Mouse (Mus musculus) heart, embryonic 12.5 days (tissue): Measurements from ENCODE around the gene Ppp6r3. TPM values are rescaled to one million over a fixed set of nuclear protein-coding genes. Genes with fewer than 3 reads are reported as not detected.
A peak's percentile ranks its signal among the peaks of the same experiment; 100 is the strongest.

Experiments used
- ATAC-seq: fragments of 200-750 bp; cut with Nextera tagmentation; 2 replicates; pipeline ENCODE4 v1.8.0; 2017; ENCODE audit warnings: moderate TSS enrichment, moderate library complexity; ENCODE audit not compliant: insufficient number of reproducible peaks, low FRiP score
- H3K27ac ChIP-seq: fragments of 300-500 bp; sonication (generic); 2 replicates; pipeline ENCODE4 v1.5.1; 2016; ENCODE audit warnings: mild to moderate bottlenecking, moderate library complexity; ENCODE audit not compliant: poor library complexity, severe bottlenecking
- H3K27me3 ChIP-seq: fragments of 300-500 bp; sonication (generic); replicated peaks from 2 replicates; pipeline ENCODE4 v1.6.1; 2016; ENCODE audit warnings: mild to moderate bottlenecking, moderate library complexity
- H3K36me3 ChIP-seq: fragments of 300-500 bp; sonication (generic); 2 replicates; pipeline ENCODE4 v1.6.1; 2016; ENCODE audit warnings: mild to moderate bottlenecking, moderate library complexity
- H3K4me1 ChIP-seq: fragments of 300-500 bp; sonication (generic); replicated peaks from 2 replicates; pipeline ENCODE4 v1.6.1; 2016; ENCODE audit warnings: mild to moderate bottlenecking
- H3K4me2 ChIP-seq: fragments of 300-500 bp; sonication (generic); 2 replicates; pipeline ENCODE4 v1.6.1; 2016; ENCODE audit warnings: mild to moderate bottlenecking, moderate library complexity
- H3K4me3 ChIP-seq: fragments of 300-500 bp; sonication (generic); 2 replicates; pipeline ENCODE4 v1.5.1; 2016; ENCODE audit warnings: mild to moderate bottlenecking
- H3K9ac ChIP-seq: fragments of 300-500 bp; sonication (generic); 2 replicates; pipeline ENCODE4 v1.6.1; 2016; ENCODE audit warnings: mild to moderate bottlenecking, moderate library complexity
- H3K9me3 ChIP-seq: fragments of 300-500 bp; sonication (generic); replicated peaks from 2 replicates; pipeline ENCODE4 v1.6.1; 2016; ENCODE audit warnings: mild to moderate bottlenecking, moderate library complexity
- WGBS: fragments of 180-500 bp; shearing (Covaris S2); methylation state at CpG from one replicate; pipeline ENCODE4 v1.1.7; 2016; 5-methylcytosine and 5-hydroxymethylcytosine counted together
- polyA plus RNA-seq: library from polyadenylated mRNA; unstranded; fragments of >200 nt; fragmentation: Nextera tagmentation; extraction: Ambion mirVana; gene quantifications from 2 replicates; pipeline ENCODE4 v1.2.1, GENCODE M21; 2016

The Ppp6r3 gene
- polyA plus RNA-seq, 1 experiment from 2014 or later, result 59.5 TPM

DNA sequence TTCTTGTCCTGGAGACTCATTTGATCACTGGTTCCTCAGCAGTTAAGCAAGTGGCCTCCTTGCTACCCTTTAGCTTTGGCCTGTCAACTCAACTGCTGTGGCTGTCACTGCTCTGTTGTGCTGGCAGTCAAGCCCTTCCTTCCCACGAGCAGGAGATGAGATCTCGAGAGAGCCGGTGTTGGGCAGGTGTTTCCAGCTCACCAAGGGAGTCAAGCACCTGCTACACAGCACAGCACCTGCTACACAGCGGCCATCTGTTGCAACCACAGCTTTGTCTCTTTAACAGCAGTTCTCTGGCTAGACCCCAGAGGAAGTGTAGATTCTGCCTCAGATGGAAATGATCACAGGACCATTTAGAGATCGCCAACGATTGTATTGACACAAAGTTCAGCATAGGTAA, 123.9 kb downstream of the Ppp6r3 start:
- no peak for ATAC-seq
- no peak overlapping the region for H3K4me3 ChIP-seq
- 53% methylated on average over 6 of the region's 6 CpGs for WGBS
- H3K27ac ChIP-seq, result no peak overlapping the region
- H3K9me3 ChIP-seq, result peaks cover 5% of the 10 kb centered on the region; the same call in 1 of the 2 replicates
- H3K4me1 ChIP-seq, result peaks cover 10% of the 10 kb centered on the region
- H3K4me2 ChIP-seq, result no peak overlapping the region
- H3K36me3 ChIP-seq, result peaks cover 30% of the 10 kb centered on the region
- H3K27me3 ChIP-seq, result no peaks in the 10 kb centered on the region
- H3K9ac ChIP-seq, result no peak overlapping the region

GRCm38 (mm10) chr19:3451170-3451569, 124.4 kb downstream of the Ppp6r3 start:
- no peak overlapping the region for H3K27ac ChIP-seq

DNA sequence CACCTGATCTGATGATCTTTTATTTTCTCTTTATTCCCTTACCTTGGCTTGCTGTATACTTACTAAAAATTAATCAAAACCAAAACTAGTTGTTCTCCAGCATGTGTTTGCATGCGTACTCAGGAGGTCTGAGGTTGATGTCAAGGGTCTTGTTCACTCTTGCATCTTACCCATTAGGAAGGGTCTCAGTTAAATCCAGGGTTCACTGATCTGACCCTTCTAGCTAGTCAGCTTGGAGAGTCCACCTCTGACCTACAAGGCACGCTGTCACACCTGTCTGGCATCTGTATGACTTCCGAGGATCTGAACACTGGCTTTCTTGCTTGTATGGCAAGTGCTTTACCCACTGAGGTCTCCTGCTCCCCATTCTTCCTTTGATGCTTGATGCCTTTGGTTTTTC, 124.8 kb downstream of the Ppp6r3 start:
- Histone ChIP-seq H3K9me3 (peaks cover 5% of the 10 kb centered on the region; the same call in 1 of the 2 replicates), H3K27me3 (no peaks in the 10 kb centered on the region), H3K4me3 (no peak overlapping the region), H3K27ac (no peak overlapping the region), H3K4me1 (peaks cover 10% of the 10 kb centered on the region), H3K9ac (no peak overlapping the region), H3K4me2 (no peak overlapping the region), H3K36me3 (peaks cover 25% of the 10 kb centered on the region)
- ATAC-seq, result no peak
- WGBS, result 92% methylated on average over 3 of the region's 3 CpGs

More at GRCm38 (mm10) chr19:3451170-3451569, 124.4 kb downstream of the Ppp6r3 start:
- no peak for ATAC-seq
- Histone ChIP-seq H3K9me3 (peaks cover 5% of the 10 kb centered on the region; the same call in 1 of the 2 replicates), H3K27me3 (no peaks in the 10 kb centered on the region), H3K4me3 (no peak overlapping the region), H3K4me1 (peaks cover 10% of the 10 kb centered on the region), H3K36me3 (peaks cover 29% of the 10 kb centered on the region), H3K9ac (no peak overlapping the region), H3K4me2 (no peak overlapping the region)
- 29% methylated on average over 6 of the region's 6 CpGs for WGBS

GRCm38 (mm10) chr19:3449248-3449647, 126.3 kb downstream of the Ppp6r3 start:
- Histone ChIP-seq H3K27me3 (no peaks in the 10 kb centered on the region), H3K9me3 (peaks cover 5% of the 10 kb centered on the region; the same call in 1 of the 2 replicates), H3K4me1 (peaks cover 10% of the 10 kb centered on the region), H3K36me3 (peaks cover 10% of the 10 kb centered on the region; the same call in 1 of the 2 replicates), H3K4me2 (no peak overlapping the region), H3K4me3 (no peak overlapping the region), H3K27ac (no peak overlapping the region), H3K9ac (no peak overlapping the region)
- ATAC-seq, result 0 out of 2 replicates have a peak, but pooled peaks have one; percentile 37
- 58% methylated on average over 3 of the region's 3 CpGs for WGBS

DNA sequence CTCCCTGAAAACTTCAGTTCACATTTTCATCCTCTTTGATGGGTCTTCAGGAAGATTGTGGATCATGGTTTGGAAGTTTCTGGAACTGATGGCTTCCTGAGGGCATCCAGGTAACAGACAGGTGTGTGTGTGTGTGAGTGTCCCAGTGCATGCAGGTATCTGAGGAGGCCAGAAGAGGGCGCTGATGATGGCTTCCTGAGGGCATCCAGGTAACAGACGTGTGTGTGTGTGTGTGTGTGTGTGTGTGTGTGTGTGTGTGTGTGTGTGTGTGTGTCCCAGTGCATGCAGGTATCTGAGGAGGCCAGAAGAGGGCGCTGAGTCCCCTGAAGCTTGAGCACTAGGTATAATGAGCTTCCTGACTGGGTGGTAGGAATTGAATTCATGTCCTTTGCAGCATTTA, 128.2 kb downstream of the Ppp6r3 start:
- Histone ChIP-seq H3K36me3 (no peaks in the 10 kb centered on the region), H3K9me3 (peaks cover 5% of the 10 kb centered on the region; the same call in 1 of the 2 replicates), H3K9ac (no peak overlapping the region), H3K4me1 (peaks cover 10% of the 10 kb centered on the region), H3K27ac (no peak overlapping the region), H3K27me3 (no peaks in the 10 kb centered on the region), H3K4me3 (no peak overlapping the region), H3K4me2 (no peak overlapping the region)
- 65% methylated on average over 3 of the region's 3 CpGs for WGBS
- ATAC-seq, result no peak

DNA sequence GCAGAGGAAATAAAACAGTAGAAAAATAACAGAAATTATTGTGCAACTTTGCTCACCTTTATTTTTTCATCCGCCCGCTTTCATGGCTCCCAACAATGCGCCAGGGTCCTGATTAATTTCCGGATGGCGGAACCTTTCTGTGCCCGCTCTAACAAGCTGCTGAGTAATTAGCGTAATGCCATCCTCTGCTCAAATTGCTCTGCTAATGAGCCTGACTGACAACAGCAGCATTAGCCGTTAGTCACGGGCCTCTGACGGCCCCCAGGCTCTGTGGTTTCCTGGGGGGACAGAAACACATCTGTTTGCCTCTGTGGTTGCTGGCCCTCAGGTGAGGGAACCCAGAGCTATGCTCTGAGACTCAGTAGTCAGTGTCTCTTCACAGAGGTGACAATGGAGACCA, 134.5 kb downstream of the Ppp6r3 start:
- Histone ChIP-seq H3K4me3 (no peak overlapping the region), H3K27me3 (peaks cover 9% of the 10 kb centered on the region), H3K36me3 (no peaks in the 10 kb centered on the region), H3K9me3 (no peaks in the 10 kb centered on the region), H3K4me2 (no peak overlapping the region), H3K9ac (no peak overlapping the region), H3K27ac (no peak overlapping the region), H3K4me1 (no peaks in the 10 kb centered on the region)
- no peak for ATAC-seq
- WGBS, result 70% methylated on average over 10 of the region's 10 CpGs

GRCm38 (mm10) chr19:3440667-3441066, 134.9 kb downstream of the Ppp6r3 start:
- WGBS, result 76% methylated on average over 5 of the region's 5 CpGs
- Histone ChIP-seq H3K4me3 (no peak overlapping the region), H3K36me3 (no peaks in the 10 kb centered on the region), H3K4me2 (no peak overlapping the region), H3K9ac (no peak overlapping the region), H3K27ac (no peak overlapping the region), H3K9me3 (no peaks in the 10 kb centered on the region), H3K27me3 (peaks cover 9% of the 10 kb centered on the region), H3K4me1 (no peaks in the 10 kb centered on the region)
- no peak for ATAC-seq

DNA sequence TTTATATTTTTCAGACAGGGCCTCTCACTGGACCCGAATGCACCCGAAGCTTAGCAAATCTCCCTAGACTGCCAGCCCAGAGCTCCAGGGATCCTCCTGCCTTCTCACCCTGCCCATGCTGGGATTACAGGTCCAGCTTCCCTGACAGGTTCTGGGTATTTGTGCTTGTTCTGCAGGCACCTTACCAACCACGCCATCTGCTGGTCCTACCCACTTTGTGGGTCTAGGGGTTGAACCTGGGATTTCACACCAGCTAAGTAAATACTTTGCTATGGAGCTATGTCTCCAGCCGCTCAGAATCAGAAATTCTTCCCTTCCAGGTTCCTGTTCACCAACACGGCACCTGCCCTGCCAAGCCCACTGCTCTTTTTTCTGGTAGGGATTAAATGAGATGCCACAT, 137.6 kb downstream of the Ppp6r3 start:
- Histone ChIP-seq H3K27me3 (peaks cover 9% of the 10 kb centered on the region), H3K27ac (no peak overlapping the region), H3K36me3 (no peaks in the 10 kb centered on the region), H3K4me3 (no peak overlapping the region), H3K4me1 (no peaks in the 10 kb centered on the region), H3K4me2 (no peak overlapping the region), H3K9ac (no peak overlapping the region), H3K9me3 (no peaks in the 10 kb centered on the region)
- ATAC-seq, result no peak
- 65% methylated on average over 5 of the region's 5 CpGs for WGBS

- Histone ChIP-seq H3K4me2 (no peak overlapping the region), H3K9ac (no peak overlapping the region), H3K4me3 (no peak overlapping the region), H3K36me3 (no peaks in the 10 kb centered on the region), H3K9me3 (no peaks in the 10 kb centered on the region), H3K27ac (no peak overlapping the region), H3K4me1 (no peaks in the 10 kb centered on the region), H3K27me3 (peaks cover 9% of the 10 kb centered on the region)
- 51% methylated on average over 9 of the region's 9 CpGs for WGBS
- no peak for ATAC-seq
Measured at GRCm38 (mm10) chr19:3436840-3437239, 138.7 kb downstream of the Ppp6r3 start.

DNA sequence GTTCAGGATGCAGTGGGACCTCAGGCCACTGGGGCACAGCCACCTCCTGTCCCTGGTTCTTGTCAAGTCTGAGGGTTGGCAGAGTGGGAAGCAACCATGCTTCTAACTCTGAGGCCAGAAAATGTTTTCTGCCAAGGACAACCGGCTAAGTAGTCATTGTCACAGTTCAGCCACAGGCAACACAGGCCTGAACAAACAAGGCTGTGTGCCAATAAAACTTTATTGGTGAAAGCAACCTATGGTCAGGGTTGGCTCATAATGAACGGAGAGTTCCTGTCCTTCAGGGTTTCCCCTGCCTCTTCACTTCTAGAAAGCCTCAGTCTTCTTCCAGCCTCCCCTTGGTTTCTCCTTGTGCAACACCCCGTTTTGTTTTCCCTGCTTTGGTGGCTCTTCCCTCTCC, 139.7 kb downstream of the Ppp6r3 start:
- no peaks in the 10 kb centered on the region for H3K4me1 ChIP-seq
- 75% methylated on average over 3 of the region's 3 CpGs for WGBS
- H3K9ac ChIP-seq, result no peak overlapping the region
- H3K27me3 ChIP-seq, result peaks cover 9% of the 10 kb centered on the region
- no peaks in the 10 kb centered on the region for H3K9me3 ChIP-seq
- no peaks in the 10 kb centered on the region for H3K36me3 ChIP-seq
- no peak for ATAC-seq
- H3K4me3 ChIP-seq, result no peak overlapping the region
- H3K27ac ChIP-seq, result no peak overlapping the region
- no peak overlapping the region for H3K4me2 ChIP-seq

DNA sequence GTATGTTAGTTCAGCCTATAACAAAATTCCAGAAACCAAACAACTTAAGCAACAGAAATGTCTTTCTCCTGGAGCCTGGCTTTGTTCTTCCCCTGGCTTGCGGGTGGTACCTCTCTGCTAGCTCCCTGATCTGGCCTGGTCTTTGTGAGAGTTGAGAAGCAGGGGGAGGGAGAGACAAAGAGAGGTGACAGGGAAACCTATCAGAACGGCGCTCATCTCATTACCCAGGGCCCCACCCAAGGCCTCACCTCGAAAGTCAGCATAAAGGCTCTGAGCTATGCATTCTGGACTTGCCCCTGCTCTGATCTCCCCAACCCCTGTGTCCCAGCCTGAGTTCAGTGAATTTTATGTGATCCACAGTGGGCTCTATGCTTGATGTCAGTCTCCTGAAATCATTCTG, 140.9 kb downstream of the Ppp6r3 start:
- ATAC-seq, result no peak
- peaks cover 5% of the 10 kb centered on the region for H3K27me3 ChIP-seq
- no peaks in the 10 kb centered on the region for H3K36me3 ChIP-seq
- no peaks in the 10 kb centered on the region for H3K4me1 ChIP-seq
- no peaks in the 10 kb centered on the region for H3K9me3 ChIP-seq
- 45% methylated on average over 4 of the region's 4 CpGs for WGBS
- H3K9ac ChIP-seq, result no peak overlapping the region
- no peak overlapping the region for H3K27ac ChIP-seq
- no peak overlapping the region for H3K4me3 ChIP-seq
- H3K4me2 ChIP-seq, result no peak overlapping the region

DNA sequence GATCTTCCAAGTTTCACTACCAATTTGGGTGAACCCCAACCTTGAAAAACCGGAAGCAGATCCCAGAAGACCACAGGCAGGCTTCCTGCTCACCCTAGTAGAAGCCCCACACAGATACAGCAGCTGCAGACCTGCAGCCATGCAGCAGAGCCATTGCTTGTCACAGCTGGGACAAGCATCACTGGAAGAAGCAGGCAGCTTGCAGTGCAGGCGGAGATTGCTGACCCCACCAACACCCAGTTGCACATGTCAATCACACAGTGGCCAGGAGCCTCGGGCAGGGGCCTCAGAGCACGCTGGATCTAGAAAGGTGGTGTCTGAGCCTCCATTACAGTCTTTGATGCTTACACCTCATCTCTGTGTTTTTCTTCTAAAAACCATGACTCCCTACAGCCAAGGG, 141.4 kb downstream of the Ppp6r3 start:
- WGBS, result 42% methylated on average over 4 of the region's 4 CpGs
- no peaks in the 10 kb centered on the region for H3K36me3 ChIP-seq
- H3K4me3 ChIP-seq, result no peak overlapping the region
- H3K27ac ChIP-seq, result no peak overlapping the region
- H3K4me2 ChIP-seq, result no peak overlapping the region
- no peak for ATAC-seq
- no peak overlapping the region for H3K9ac ChIP-seq
- H3K27me3 ChIP-seq, result peaks cover 5% of the 10 kb centered on the region
- no peaks in the 10 kb centered on the region for H3K9me3 ChIP-seq
- H3K4me1 ChIP-seq, result no peaks in the 10 kb centered on the region
